Mouse (Mus musculus) MEL (cell line): ENCODE measurements around the gene Fam83d. TPM values are rescaled to one million over a fixed set of nuclear protein-coding genes. Genes with fewer than 3 reads are reported as not detected.

Source experiments
- DNase-seq: peaks from one replicate; pipeline ENCODE4 v3.0.0; 2011; ENCODE audit warnings: low read depth, low spot score
- H3K27ac ChIP-seq: 2 replicates; pipeline ENCODE4 v1.5.1; 2012; ENCODE audit warnings: low read depth, mild to moderate bottlenecking, control low read depth, low read length, moderate library complexity; ENCODE audit not compliant: control insufficient read depth
- H3K27me3 ChIP-seq, 2 experiments: fragments of 150-350 bp in 1 of 2; sonication (generic) in 1 of 2; 2 replicates each; pipeline ENCODE4 v1.6.1; 2012; ENCODE audit warnings: low read length in 2 of 2, mild to moderate bottlenecking in 2 of 2, improper control_type of control experiment in 1 of 2, moderate library complexity in 1 of 2; ENCODE audit not compliant: insufficient read depth in 2 of 2, control insufficient read depth in 1 of 2
- H3K36me3 ChIP-seq, 2 experiments: 2 replicates each; pipeline ENCODE4 v1.6.1; 2012 to 2014; ENCODE audit warnings: low read length in 2 of 2, improper control_type of control experiment in 1 of 2, inconsistent platforms in 1 of 2, mild to moderate bottlenecking in 1 of 2; ENCODE audit not compliant: insufficient read depth in 2 of 2, control insufficient read depth in 1 of 2
- H3K4me1 ChIP-seq, 2 experiments: fragments of 150-350 bp in 1 of 2; sonication (generic) in 1 of 2; 2 replicates each; pipeline ENCODE4 v1.6.1; 2012; ENCODE audit warnings: low read length in 2 of 2, improper control_type of control experiment in 1 of 2, mild to moderate bottlenecking in 1 of 2; ENCODE audit not compliant: insufficient read depth in 2 of 2, control insufficient read depth in 1 of 2
- H3K4me3 ChIP-seq, 2 experiments: fragments of 150-350 bp in 1 of 2; sonication (generic) in 1 of 2; 2 replicates each; pipeline ENCODE4 v1.5.1; 2012; ENCODE audit warnings: low read depth in 2 of 2, low read length in 2 of 2, mild to moderate bottlenecking in 2 of 2, moderate library complexity in 2 of 2, control low read depth in 1 of 2, improper control_type of control experiment in 1 of 2; ENCODE audit not compliant: control insufficient read depth in 1 of 2, insufficient read depth in 1 of 2
- H3K79me2 ChIP-seq: 2 replicates; pipeline ENCODE4 v1.6.1; 2012; ENCODE audit warnings: mild to moderate bottlenecking, low read length, moderate library complexity; ENCODE audit not compliant: control insufficient read depth, poor library complexity, insufficient read depth
- H3K9ac ChIP-seq: 2 replicates; pipeline ENCODE4 v1.6.1; 2012; ENCODE audit warnings: low read depth, mild to moderate bottlenecking, control low read depth, low read length, moderate library complexity; ENCODE audit not compliant: control insufficient read depth, poor library complexity, severe bottlenecking
- H3K9me3 ChIP-seq: fragments of 150-350 bp; sonication (generic); replicated peaks from 2 replicates; pipeline ENCODE4 v1.6.1; 2012; ENCODE audit warnings: mild to moderate bottlenecking, low read length, improper control_type of control experiment, moderate library complexity; ENCODE audit not compliant: insufficient read depth
- BHLHE40 ChIP-seq: IDR thresholded peaks from 2 replicates; pipeline ENCODE4 v1.6.1; 2012; ENCODE audit warnings: low read depth, mild to moderate bottlenecking, inconsistent platforms, low read length, improper control_type of control experiment, borderline replicate concordance
- CHD1 ChIP-seq: IDR thresholded peaks from 2 replicates; pipeline ENCODE4 v1.6.1; 2012; ENCODE audit warnings: low read depth, mild to moderate bottlenecking, inconsistent platforms, low read length, improper control_type of control experiment
- CTCF ChIP-seq, 3 experiments: IDR thresholded peaks in 2 of 3; conservative IDR thresholded peaks in 1 of 3; 2 replicates each; pipeline ENCODE4 v1.5.1; 2011 to 2012; ENCODE audit warnings: low read length in 3 of 3, low read depth in 2 of 3, mild to moderate bottlenecking in 2 of 3, improper control_type of control experiment in 1 of 3, inconsistent platforms in 1 of 3, mixed read lengths in 1 of 3, moderate library complexity in 1 of 3; ENCODE audit not compliant: control insufficient read depth in 1 of 3, insufficient read depth in 1 of 3, poor library complexity in 1 of 3, severe bottlenecking in 1 of 3
- E2F4 ChIP-seq: IDR thresholded peaks from 2 replicates; pipeline ENCODE4 v1.6.1; 2011; ENCODE audit warnings: low read depth, low read length, improper control_type of control experiment, borderline replicate concordance
- ELF1 ChIP-seq: IDR thresholded peaks from 2 replicates; pipeline ENCODE4 v1.6.1; 2014; ENCODE audit warnings: low read depth, mild to moderate bottlenecking, inconsistent platforms, low read length, improper control_type of control experiment, moderate library complexity
- EP300 ChIP-seq, 2 experiments: IDR thresholded peaks; 2 replicates each; pipeline ENCODE4 v1.6.1; 2011; ENCODE audit warnings: improper control_type of control experiment in 2 of 2, low read length in 2 of 2, low read depth in 1 of 2, mild to moderate bottlenecking in 1 of 2
- GATA1 ChIP-seq: IDR thresholded peaks from 2 replicates; pipeline ENCODE4 v1.6.1; 2011; ENCODE audit warnings: low read depth, low read length, improper control_type of control experiment
- KAT2A ChIP-seq: conservative IDR thresholded peaks from 2 replicates; pipeline ENCODE4 v1.6.1; 2012; ENCODE audit warnings: low read depth, low read length, improper control_type of control experiment, inconsistent platforms
- MEF2A ChIP-seq: IDR thresholded peaks from 2 replicates; pipeline ENCODE4 v1.6.1; 2014; ENCODE audit warnings: low read depth, mild to moderate bottlenecking, inconsistent platforms, low read length, improper control_type of control experiment; ENCODE audit not compliant: poor library complexity, insufficient replicate concordance, severe bottlenecking; ENCODE audit errors: extremely low read depth
- MYB ChIP-seq: IDR thresholded peaks from 2 replicates; pipeline ENCODE4 v1.6.1; 2011; ENCODE audit warnings: mild to moderate bottlenecking, low read depth, low read length, improper control_type of control experiment
- POLR2A ChIP-seq, 2 experiments: IDR thresholded peaks; 2 replicates each; pipeline ENCODE4 v1.6.1; 2011 to 2012; ENCODE audit warnings: low read length in 2 of 2, mild to moderate bottlenecking in 2 of 2, control low read depth in 1 of 2, improper control_type of control experiment in 1 of 2, low read depth in 1 of 2, moderate library complexity in 1 of 2; ENCODE audit not compliant: control insufficient read depth in 1 of 2, insufficient read depth in 1 of 2, poor library complexity in 1 of 2
- POLR2AphosphoS5 ChIP-seq: IDR thresholded peaks from 2 replicates; pipeline ENCODE4 v1.6.1; 2012; ENCODE audit warnings: low read depth, borderline replicate concordance, mild to moderate bottlenecking, inconsistent platforms, low read length, moderate library complexity, mixed read lengths
- RCOR1 ChIP-seq: IDR thresholded peaks from 2 replicates; pipeline ENCODE4 v1.6.1; 2012; ENCODE audit warnings: low read depth, mild to moderate bottlenecking, inconsistent platforms, low read length, improper control_type of control experiment
- SIN3A ChIP-seq: IDR thresholded peaks from 2 replicates; pipeline ENCODE4 v1.6.1; 2012; ENCODE audit warnings: low read length, improper control_type of control experiment, inconsistent platforms
- SMC3 ChIP-seq: IDR thresholded peaks from 2 replicates; pipeline ENCODE4 v1.6.1; 2011; ENCODE audit warnings: low read depth, low read length, improper control_type of control experiment
- TCF12 ChIP-seq: IDR thresholded peaks from 2 replicates; pipeline ENCODE4 v1.6.1; 2014; ENCODE audit warnings: low read depth, mild to moderate bottlenecking, inconsistent platforms, low read length, improper control_type of control experiment, moderate library complexity
- USF2 ChIP-seq, 2 experiments: IDR thresholded peaks; 2 replicates each; pipeline ENCODE4 v1.6.1; 2011 to 2012; ENCODE audit warnings: improper control_type of control experiment in 2 of 2, low read length in 2 of 2, borderline replicate concordance in 1 of 2, inconsistent platforms in 1 of 2, low read depth in 1 of 2, mild to moderate bottlenecking in 1 of 2; ENCODE audit not compliant: insufficient read depth in 1 of 2
- ZC3H11A ChIP-seq: IDR thresholded peaks from 2 replicates; pipeline ENCODE4 v1.6.1; 2012; ENCODE audit warnings: low read depth, mild to moderate bottlenecking, inconsistent platforms, low read length, improper control_type of control experiment
- ZMIZ1 ChIP-seq: IDR thresholded peaks from 2 replicates; pipeline ENCODE4 v1.6.1; 2012; ENCODE audit warnings: low read depth, mild to moderate bottlenecking, inconsistent platforms, low read length, improper control_type of control experiment, moderate library complexity
- ZNF384 ChIP-seq: IDR thresholded peaks from 2 replicates; pipeline ENCODE4 v1.6.1; 2012; ENCODE audit warnings: low read depth, mild to moderate bottlenecking, inconsistent platforms, low read length, improper control_type of control experiment
- polyA plus RNA-seq, 2 experiments: library from polyadenylated mRNA; stranded (reverse) in 1 of 2; unstranded in 1 of 2; fragments of >175 nt in 1 of 2; fragments of >200 nt in 1 of 2; gene quantifications; 2 replicates each; pipeline versions ENCODE4 v1.2.1 to v1.2.4; 2012; ENCODE audit warnings: low replicate concordance in 2 of 2, low read depth in 1 of 2; ENCODE audit not compliant: insufficient read length in 2 of 2, insufficient read depth in 1 of 2, missing spikeins in 1 of 2
- total RNA-seq: library from RNA; depleted of rRNA; stranded (reverse); fragments of 300-350 nt; gene quantifications from 2 replicates; pipeline ENCODE4 v1.2.3, GENCODE M21; 2012

The Fam83d gene
- total and polyA plus RNA-seq, 3 experiments: 2.6 to 5.2 TPM; not detected in 1

DNA sequence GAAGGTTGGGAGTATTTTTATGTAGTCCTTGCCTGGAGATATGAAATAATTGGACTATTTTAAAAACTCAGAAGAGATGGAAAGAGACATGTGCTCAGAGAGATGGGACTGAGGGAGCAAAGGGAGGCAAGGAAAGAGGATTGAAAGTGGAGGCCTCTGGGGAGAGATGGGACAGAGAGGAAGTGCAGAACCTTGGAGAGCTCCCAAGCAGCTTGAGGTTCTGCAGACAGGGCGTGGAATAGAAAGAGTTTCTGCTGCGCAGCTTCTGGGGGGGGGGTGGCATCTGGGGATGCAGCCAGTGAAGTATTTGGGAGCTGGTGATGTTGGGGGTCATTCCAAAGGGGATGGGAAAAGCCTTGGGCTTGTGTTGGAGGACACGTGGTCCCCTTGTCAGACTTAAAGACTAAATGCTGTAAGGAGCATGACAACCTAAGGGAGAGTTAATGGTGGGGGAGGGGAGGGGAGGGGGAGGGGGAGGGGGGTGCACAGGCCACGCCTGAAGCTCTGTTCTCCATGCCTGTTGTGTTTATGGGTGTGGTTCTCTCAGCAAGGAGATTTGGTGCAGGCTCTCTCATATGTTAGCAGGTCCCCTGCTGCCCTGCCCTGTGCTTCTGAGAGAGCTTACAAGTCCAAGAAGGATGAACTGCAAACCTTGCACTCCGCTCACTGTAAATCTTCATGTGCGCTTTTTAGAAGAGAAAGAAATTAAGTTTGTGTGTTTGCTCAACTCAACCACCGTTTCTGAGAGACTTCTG lies 39.7 kb upstream of the Fam83d start:
- no peak overlapping the region for H3K27ac ChIP-seq
- TF ChIP-seq MEF2A: no peak
- TF ChIP-seq, all 39 proteins: peak for 0
- no peak overlapping the region for H3K9ac ChIP-seq
- no peaks in the 10 kb centered on the region for H3K9me3 ChIP-seq
- DNase-seq: peak; percentile 36
- H3K79me2 ChIP-seq: no peaks in the 10 kb centered on the region
- H3K36me3 ChIP-seq: peaks cover 0 to 2% of the 10 kb centered on the region in 2 experiments; a peak in 1 of 4 replicates
- H3K27me3 ChIP-seq: peaks cover 0 to 2% of the 10 kb centered on the region in 2 experiments; a peak in 3 of 4 replicates
- H3K4me3 ChIP-seq: no peak overlapping the region
- H3K4me1 ChIP-seq: no peaks in the 10 kb centered on the region

DNA sequence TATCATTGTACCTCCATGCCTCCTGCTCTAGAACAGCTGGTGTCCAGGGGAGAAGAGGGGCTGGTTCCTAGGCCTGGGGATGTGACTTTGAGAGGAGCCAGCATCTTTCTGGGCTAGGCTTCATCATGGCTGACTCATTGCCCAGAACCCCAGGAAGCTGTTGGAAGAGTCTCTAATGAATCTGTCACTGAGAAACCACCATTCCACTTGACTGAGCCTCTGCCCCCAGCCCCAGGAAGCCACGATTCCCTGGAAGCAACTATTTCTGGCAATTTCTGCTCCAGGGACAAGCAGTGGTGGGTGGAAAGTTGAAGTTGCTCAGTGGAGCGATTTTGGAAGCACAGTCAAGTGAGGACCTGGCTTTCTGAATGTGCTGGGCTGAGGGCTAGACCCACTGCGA lies 37.0 kb upstream of the Fam83d start:
- H3K79me2 ChIP-seq: no peaks in the 10 kb centered on the region
- TF ChIP-seq CTCF (IDR thresholded peaks at IDR 0.05 in 2 of 3, conservative IDR thresholded peaks at IDR 0.05 in 1 of 3; ENCODE audit: control insufficient read depth in 1 of 3, insufficient read depth in 1 of 3, low read depth in 2 of 3, low read length in 3 of 3, poor library complexity in 1 of 3, severe bottlenecking in 1 of 3) (no peak), GATA1 (no peak), POLR2AphosphoS5 (no peak), MEF2A (no peak), BHLHE40 (no peak), POLR2A (IDR thresholded peaks at IDR 0.05; ENCODE audit: control insufficient read depth in 1 of 2, insufficient read depth in 1 of 2, low read depth in 1 of 2, low read length in 2 of 2, poor library complexity in 1 of 2) (no peak), CHD1 (no peak), ELF1 (no peak), SMC3 (no peak), RCOR1 (no peak), ZMIZ1 (no peak), EP300 (IDR thresholded peaks at IDR 0.05; ENCODE audit: low read depth in 1 of 2, low read length in 2 of 2) (no peak), KAT2A (no peak), SIN3A (no peak), MYB (no peak), E2F4 (no peak), ZC3H11A (no peak), ZNF384 (no peak), USF2 (IDR thresholded peaks at IDR 0.05; ENCODE audit: borderline replicate concordance in 1 of 2, insufficient read depth in 1 of 2, low read depth in 1 of 2, low read length in 2 of 2) (no peak), TCF12 (no peak)
- TF ChIP-seq, all 39 proteins: peak for 0
- Histone ChIP-seq H3K27ac (no peak overlapping the region), H3K4me3 (no peak overlapping the region), H3K4me1 (peaks cover 0 to 4% of the 10 kb centered on the region in 2 experiments; a peak in 1 of 4 replicates), H3K36me3 (no peaks in the 10 kb centered on the region), H3K27me3 (no peaks in the 10 kb centered on the region), H3K9ac (no peak overlapping the region), H3K9me3 (no peaks in the 10 kb centered on the region)
- DNase-seq: no peak
